Mouse (Mus musculus) lung, postnatal 0 days (tissue): ENCODE data around the gene Zfp260. TPM values are rescaled to one million over a fixed set of nuclear protein-coding genes. Genes with fewer than 3 reads are reported as not detected.
A peak's percentile ranks its signal among the peaks of the same experiment; 100 is the strongest.
"Not testable (repeated sequence)": the region's sequence is repeated elsewhere in the genome, so short reads cannot be mapped to it uniquely, and the experiment has no call there.

Source experiments
- ATAC-seq: fragments of 200-750 bp; cut with Nextera tagmentation; 2 replicates; pipeline ENCODE4 v1.8.0; 2017; ENCODE audit warnings: moderate library complexity
- DNase-seq: peaks from one replicate; pipeline ENCODE4 v3.0.0-alpha.2; 2016; ENCODE audit warnings: low spot score
- H3K27ac ChIP-seq: fragments of 300-500 bp; sonication (generic); 2 replicates; pipeline ENCODE4 v1.5.1; 2014; ENCODE audit warnings: antibody characterized with exemption, mild to moderate bottlenecking, low read length, mixed read lengths
- H3K27me3 ChIP-seq: fragments of 300-500 bp; sonication (generic); replicated peaks from 2 replicates; pipeline ENCODE4 v1.6.1; 2014; ENCODE audit warnings: low read length, mixed read lengths; ENCODE audit not compliant: insufficient read depth
- H3K36me3 ChIP-seq: fragments of 300-500 bp; sonication (generic); 2 replicates; pipeline ENCODE4 v1.6.1; 2014; ENCODE audit warnings: low read length, mixed read lengths; ENCODE audit not compliant: insufficient read depth
- H3K4me1 ChIP-seq: fragments of 300-500 bp; sonication (generic); 2 replicates; pipeline ENCODE4 v1.6.1; 2014; ENCODE audit warnings: antibody characterized with exemption, low read depth, low read length, mixed read lengths; ENCODE audit not compliant: insufficient read depth
- H3K4me2 ChIP-seq: fragments of 300-500 bp; sonication (generic); replicated peaks from 2 replicates; pipeline ENCODE4 v1.6.1; 2014; ENCODE audit warnings: low read depth, mild to moderate bottlenecking, low read length, moderate library complexity, mixed read lengths
- H3K4me3 ChIP-seq: fragments of 300-500 bp; sonication (generic); 2 replicates; pipeline ENCODE4 v1.5.1; 2014; ENCODE audit warnings: low read depth, low read length
- H3K9ac ChIP-seq: fragments of 300-500 bp; sonication (generic); replicated peaks from 2 replicates; pipeline ENCODE4 v1.6.1; 2014; ENCODE audit warnings: low read depth, mild to moderate bottlenecking
- H3K9me3 ChIP-seq: fragments of 300-500 bp; sonication (generic); 2 replicates; pipeline ENCODE4 v1.6.1; 2016; ENCODE audit warnings: low read length, mixed read lengths
- CTCF ChIP-seq: IDR thresholded peaks from 2 replicates; pipeline ENCODE4 v1.5.1; 2016; ENCODE audit warnings: antibody characterized with exemption, mild to moderate bottlenecking
- EP300 ChIP-seq: IDR thresholded peaks from 2 replicates; pipeline ENCODE4 v1.6.1; 2016; ENCODE audit warnings: antibody characterized with exemption, mild to moderate bottlenecking, control low read depth
- WGBS: fragments of 180-500 bp; shearing (Covaris S2); extraction: QIAGEN DNeasy Blood & Tissue Kit; methylation state at CpG from one replicate; pipeline ENCODE4 v1.1.7; 2014; 5-methylcytosine and 5-hydroxymethylcytosine counted together
- polyA plus RNA-seq: library from polyadenylated mRNA; unstranded; fragments of >200 nt; fragmentation: Nextera tagmentation; extraction: Ambion mirVana; gene quantifications from 2 replicates; pipeline ENCODE4 v1.2.1, GENCODE M21; 2015

Gene Zfp260
- polyA plus RNA-seq, 1 experiment from 2014 or later, result 58.4 TPM

DNA sequence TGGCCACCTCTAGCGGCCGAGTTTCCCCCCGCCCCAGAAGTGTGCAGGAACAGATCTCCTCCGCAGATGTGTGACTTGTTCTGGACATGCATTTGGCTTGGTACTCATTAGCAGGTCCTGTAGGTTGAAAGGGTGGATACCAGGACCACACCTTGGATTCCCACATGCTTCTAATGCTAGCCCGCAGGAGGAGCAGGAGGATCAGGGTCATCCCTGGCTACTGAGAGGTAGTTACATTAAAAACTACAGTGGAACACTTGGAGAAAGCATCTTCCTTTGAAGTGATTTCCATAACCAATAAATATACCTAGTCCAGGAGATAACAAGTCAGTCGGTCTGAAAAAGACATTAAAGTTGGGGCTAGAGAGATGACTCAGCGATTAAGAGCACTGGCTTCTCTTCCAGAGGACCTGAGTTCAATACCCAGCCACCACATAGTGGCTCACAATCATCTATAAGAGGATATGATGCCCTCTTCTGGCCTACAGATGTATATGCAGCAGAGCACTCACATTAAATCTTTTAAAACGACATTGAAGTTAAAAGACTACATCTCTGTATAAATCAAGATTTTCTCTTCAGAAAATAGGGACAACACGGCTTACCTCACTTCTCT lies 3.5 kb upstream of the Zfp260 start:
- no peak overlapping the region for H3K9ac ChIP-seq
- DNase-seq, result peak; percentile 73
- 8% methylated on average over 9 of the region's 9 CpGs for WGBS

DNA sequence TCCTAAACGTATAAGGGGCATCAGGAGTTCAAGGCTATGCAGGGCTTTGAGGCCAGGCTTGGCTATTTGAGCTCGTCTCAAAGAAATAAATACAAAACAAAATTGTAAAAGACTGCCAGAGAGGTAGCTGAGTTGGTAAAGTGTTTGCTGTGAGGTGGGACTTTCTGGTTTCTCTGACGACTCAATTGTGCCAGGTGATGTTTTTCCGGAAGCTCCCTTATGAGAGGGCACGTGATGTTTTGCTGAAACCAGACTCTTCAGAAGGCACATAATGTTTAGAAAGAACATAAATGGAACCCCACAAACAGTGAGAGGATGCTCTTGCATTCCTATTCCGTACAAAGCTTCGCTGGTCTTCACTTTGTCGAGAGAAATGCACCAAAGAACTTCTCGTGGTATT lies 1.9 kb upstream of the Zfp260 start:
- DNase-seq, result no peak
- whole genome bisulfite sequencing, result 75% methylated on average over 9 of the region's 9 CpGs

More for the DNA sequence above, 3.5 kb upstream of the Zfp260 start:
- H3K4me2 ChIP-seq, result peak overlapping the region; percentile 81
- TF ChIP-seq CTCF (peak; percentile 74), EP300 (no peak)
- H3K36me3 ChIP-seq, result no peaks in the 10 kb centered on the region; the same call in 1 of the 2 replicates
- H3K4me3 ChIP-seq, result peak overlapping the region; percentile 54
- peak overlapping the region; percentile 43; the same call in 1 of the 2 replicates for H3K27ac ChIP-seq
- H3K4me1 ChIP-seq, result 0 out of 2 replicates have a peak, but pooled peaks cover 3% of the 10 kb centered on the region
- no peaks in the 10 kb centered on the region for H3K27me3 ChIP-seq
- no peak for ATAC-seq
- no peaks in the 10 kb centered on the region for H3K9me3 ChIP-seq

DNA sequence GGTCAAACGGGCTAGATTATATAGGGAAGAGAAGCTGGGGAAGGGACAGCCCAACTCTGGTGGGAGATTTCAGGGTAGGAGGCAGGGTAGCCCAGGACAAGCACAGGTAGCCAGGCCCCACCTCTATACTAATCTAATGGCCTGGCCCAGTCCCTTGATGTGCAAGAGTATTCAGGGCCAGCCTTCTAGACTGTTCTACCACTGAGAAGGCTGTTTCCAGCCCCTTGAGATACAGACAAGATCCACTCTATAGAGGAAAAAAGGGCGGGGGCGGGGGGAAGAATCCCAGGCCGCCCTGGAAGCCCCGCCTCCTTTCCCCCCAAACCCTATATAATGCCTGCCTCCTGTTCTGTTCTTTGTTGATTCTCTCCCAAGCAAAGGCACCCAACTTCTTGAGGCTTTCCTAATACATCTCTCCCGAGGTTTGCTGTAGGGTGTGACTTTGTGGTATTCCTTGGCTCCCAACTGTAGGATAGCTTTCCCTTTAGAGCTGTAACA lies 610 bp upstream of the Zfp260 start:
- no peak overlapping the region for H3K9ac ChIP-seq
- ATAC-seq, result no peak
- TF ChIP-seq EP300 (no peak), CTCF (no peak)

More for the DNA sequence above, 1.9 kb upstream of the Zfp260 start:
- H3K27me3 ChIP-seq, result no peaks in the 10 kb centered on the region
- no peak for TF ChIP-seq EP300
- no peak for TF ChIP-seq CTCF
- no peak overlapping the region for H3K27ac ChIP-seq
- no peaks in the 10 kb centered on the region for H3K9me3 ChIP-seq
- 0 out of 2 replicates have a peak, but pooled peaks cover 3% of the 10 kb centered on the region for H3K4me1 ChIP-seq
- H3K9ac ChIP-seq, result no peak overlapping the region
- no peak overlapping the region for H3K4me3 ChIP-seq
- no peak for ATAC-seq
- no peak overlapping the region for H3K4me2 ChIP-seq
- H3K36me3 ChIP-seq, result no peaks in the 10 kb centered on the region

DNA sequence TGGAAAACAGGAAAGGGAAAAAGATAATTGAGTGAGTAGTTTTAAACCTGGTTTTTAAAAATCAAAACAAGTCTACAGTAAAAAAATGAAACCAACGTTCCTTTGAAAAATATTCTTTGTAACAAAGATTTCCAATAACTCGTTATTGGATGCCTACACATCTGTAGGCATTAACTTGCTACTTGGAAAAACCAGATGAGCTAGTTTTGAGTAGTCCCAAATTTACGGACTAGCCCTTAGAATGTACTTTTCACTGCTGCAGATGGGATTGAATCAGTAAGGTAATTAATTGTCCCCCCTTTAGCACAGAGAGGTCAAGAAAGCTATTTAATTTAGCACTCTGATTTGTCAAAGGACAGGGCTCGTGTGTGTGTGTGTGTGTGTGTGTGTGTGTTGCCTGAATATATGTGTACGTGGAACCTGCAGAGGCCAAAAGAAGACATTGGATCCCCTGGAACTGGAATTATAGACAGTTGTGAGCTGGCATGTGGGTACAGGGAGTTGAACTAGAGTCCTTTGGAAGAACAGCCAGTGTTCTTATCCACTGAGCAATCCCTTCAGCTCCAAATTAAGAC lies 1.1 kb downstream of the Zfp260 start:
- H3K36me3 ChIP-seq, result no peaks in the 10 kb centered on the region
- peak overlapping the region; percentile 76 for H3K4me3 ChIP-seq
- peak overlapping the region; percentile 58 for H3K4me2 ChIP-seq
- H3K9ac ChIP-seq, result peak overlapping the region; percentile 75; the same call in 1 of the 2 replicates
- H3K27me3 ChIP-seq, result no peaks in the 10 kb centered on the region
- DNase-seq, result no peak
- 5% methylated on average over 5 of the region's 5 CpGs for WGBS
- no peaks in the 10 kb centered on the region for H3K4me1 ChIP-seq
- TF ChIP-seq EP300, result no peak; the same call in 1 of the 2 replicates
- TF ChIP-seq CTCF, result no peak
- ATAC-seq, result no peak
- H3K27ac ChIP-seq, result peak overlapping the region; percentile 93; the same call in 1 of the 2 replicates
- H3K9me3 ChIP-seq, result no peaks in the 10 kb centered on the region

More for the DNA sequence above, 610 bp upstream of the Zfp260 start:
- Histone ChIP-seq H3K4me1 (0 out of 2 replicates have a peak, but pooled peaks cover 3% of the 10 kb centered on the region), H3K4me2 (peak overlapping the region; percentile 58), H3K27me3 (no peaks in the 10 kb centered on the region), H3K27ac (no peak overlapping the region), H3K4me3 (no peak overlapping the region), H3K9me3 (no peaks in the 10 kb centered on the region), H3K36me3 (no peaks in the 10 kb centered on the region)
- 67% methylated on average over 6 of the region's 6 CpGs for WGBS
- DNase-seq, result no peak

DNA sequence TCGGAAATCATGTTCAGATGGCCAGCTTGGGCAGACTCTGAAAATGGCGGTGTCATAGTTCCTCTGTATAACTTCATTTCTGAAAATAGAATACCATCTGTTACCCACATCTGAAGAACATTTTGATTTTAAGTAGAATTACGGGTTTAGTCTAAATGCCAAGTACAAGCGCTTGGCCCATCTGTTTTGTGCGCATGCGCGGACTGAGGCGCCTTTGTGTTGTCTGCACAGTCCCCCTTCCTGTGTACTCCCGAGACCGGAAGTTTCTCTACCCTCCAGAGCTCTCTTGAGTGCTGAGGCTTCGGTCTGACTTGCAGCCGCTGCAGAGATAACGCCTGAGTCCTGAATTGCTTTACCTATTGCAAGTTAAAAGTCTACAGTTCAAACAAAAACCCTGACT lies 4.7 kb downstream of the Zfp260 start:
- TF ChIP-seq EP300 (no peak), CTCF (no peak)
- no peak overlapping the region for H3K4me3 ChIP-seq
- H3K9ac ChIP-seq, result no peak overlapping the region
- no peak overlapping the region for H3K4me2 ChIP-seq
- WGBS, result 80% methylated on average over 13 of the region's 13 CpGs
- ATAC-seq (no peak), DNase-seq (no peak)
- peaks cover 9% of the 10 kb centered on the region; the same call in 1 of the 2 replicates for H3K9me3 ChIP-seq
- no peaks in the 10 kb centered on the region for H3K4me1 ChIP-seq
- peaks cover 18% of the 10 kb centered on the region for H3K36me3 ChIP-seq
- H3K27me3 ChIP-seq, result no peaks in the 10 kb centered on the region
- no peak overlapping the region for H3K27ac ChIP-seq

DNA sequence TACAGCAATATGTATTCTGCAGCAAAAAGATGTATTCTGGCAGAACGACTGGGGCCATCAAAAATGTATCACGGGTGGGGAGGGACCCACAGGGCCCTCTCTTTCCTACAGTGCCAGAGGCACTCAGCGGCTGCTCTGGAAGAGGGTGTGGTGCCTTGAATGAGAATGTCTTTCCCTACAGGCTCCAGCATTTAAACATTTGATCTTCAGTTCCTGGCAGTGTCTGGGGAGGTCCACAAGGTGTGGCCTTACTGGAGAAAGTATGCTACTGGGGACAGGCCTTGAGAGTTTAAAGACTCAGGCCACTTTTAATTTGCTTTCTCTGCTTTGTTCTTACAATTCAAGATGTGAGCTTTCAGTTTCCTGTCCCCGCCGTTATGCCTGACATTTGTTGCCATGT lies 21.5 kb downstream of the Zfp260 start:
- Histone ChIP-seq H3K4me1 (no peaks in the 10 kb centered on the region), H3K9me3 (no peaks in the 10 kb centered on the region), H3K4me2 (no peak overlapping the region), H3K4me3 (no peak overlapping the region), H3K36me3 (no peaks in the 10 kb centered on the region), H3K27me3 (no peaks in the 10 kb centered on the region), H3K9ac (no peak overlapping the region), H3K27ac (no peak overlapping the region)
- WGBS, result 91% methylated on average over 5 of the region's 5 CpGs
- TF ChIP-seq CTCF (no peak), EP300 (no peak)
- no peak for DNase-seq
- no peak for ATAC-seq

DNA sequence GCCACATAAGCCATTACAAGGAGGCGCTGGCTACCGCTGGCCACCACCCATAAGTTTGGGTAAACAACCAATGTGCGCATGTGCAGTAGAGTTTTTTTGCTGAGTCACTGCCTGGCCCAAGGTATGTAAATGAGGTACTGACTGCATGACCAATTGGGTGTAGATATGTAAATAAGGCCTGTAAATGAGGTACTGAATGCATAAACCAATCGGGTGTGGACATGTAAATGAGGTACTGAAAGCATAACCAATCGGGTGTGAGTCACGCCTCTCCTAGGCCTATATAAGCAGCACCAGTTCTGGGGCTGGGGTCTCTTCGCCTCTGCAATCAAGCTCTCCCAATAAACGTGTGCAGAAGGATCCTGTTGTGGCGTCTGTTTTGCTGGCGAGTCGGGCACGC lies 23.4 kb downstream of the Zfp260 start:
- not testable (repeated sequence) for H3K27me3 ChIP-seq, H3K4me2 ChIP-seq, H3K9me3 ChIP-seq, H3K36me3 ChIP-seq, ATAC-seq, DNase-seq, H3K4me3 ChIP-seq, H3K27ac ChIP-seq, H3K4me1 ChIP-seq, H3K9ac ChIP-seq
- WGBS, result 91% methylated on average over 12 of the region's 12 CpGs
